Mouse (Mus musculus) heart, postnatal 0 days (tissue): ENCODE measurements at regions not wholly inside any gene's neighbourhood (a gene's known extent, or its start where the extent isn't known, plus 50 kb on each side); places are given as distances from the start of the nearest gene placed in this dataset.
"Not testable (repeated sequence)": the region's sequence is repeated elsewhere in the genome, so short reads cannot be mapped to it uniquely, and the experiment has no call there.

ENCODE experiments used
- CTCF ChIP-seq: IDR thresholded peaks from 2 replicates; pipeline ENCODE4 v1.5.1; 2016; ENCODE audit warnings: antibody characterized with exemption, control low read depth, low read depth
- EP300 ChIP-seq: IDR thresholded peaks from 2 replicates; pipeline ENCODE4 v1.6.1; 2016; ENCODE audit warnings: antibody characterized with exemption, low read depth

GRCm38 (mm10) chr15:62252078-62252833 is 1329.4 kb upstream of the A1bg start:
- TF ChIP-seq CTCF, EP300: not testable (repeated sequence)
